Mouse (Mus musculus) small intestine, adult 2 months (tissue): ENCODE measurements around the gene Arhgef3. TPM values are rescaled to one million over a fixed set of nuclear protein-coding genes. Genes with fewer than 3 reads are reported as not detected.

Experiments used
- H3K27ac ChIP-seq: fragments of 200-500 bp; 2 replicates; pipeline ENCODE4 v1.5.1; 2012; ENCODE audit warnings: low read depth, low read length, control low read depth, inconsistent platforms; ENCODE audit not compliant: insufficient read depth
- H3K27me3 ChIP-seq: fragments of 200-500 bp; 2 replicates; pipeline ENCODE4 v1.6.1; 2012; ENCODE audit warnings: mild to moderate bottlenecking, moderate library complexity, low read length, inconsistent platforms; ENCODE audit not compliant: control insufficient read depth, insufficient read depth
- H3K36me3 ChIP-seq: fragments of 200-500 bp; 2 replicates; pipeline ENCODE4 v1.6.1; 2012; ENCODE audit warnings: mild to moderate bottlenecking, low read length, control low read depth, inconsistent platforms; ENCODE audit not compliant: control insufficient read depth, insufficient read depth
- H3K4me1 ChIP-seq: fragments of 200-500 bp; 2 replicates; pipeline ENCODE4 v1.6.1; 2012; ENCODE audit warnings: low read length, inconsistent platforms, mixed read lengths; ENCODE audit not compliant: control insufficient read depth, insufficient read depth, insufficient read length
- H3K4me3 ChIP-seq: fragments of 200-500 bp; 2 replicates; pipeline ENCODE4 v1.5.1; 2012; ENCODE audit warnings: low read depth, mild to moderate bottlenecking, control low read depth, inconsistent platforms, low read length, moderate library complexity
- CTCF ChIP-seq: fragments of 200-500 bp; IDR thresholded peaks from 2 replicates; pipeline ENCODE4 v1.5.1; 2012; ENCODE audit warnings: low read depth, mild to moderate bottlenecking, control low read depth, inconsistent platforms, low read length, moderate library complexity, mixed read lengths; ENCODE audit not compliant: insufficient replicate concordance, insufficient read length; ENCODE audit errors: extremely low read depth
- POLR2A ChIP-seq: fragments of 200-500 bp; IDR thresholded peaks from 2 replicates; pipeline ENCODE4 v1.6.1; 2012; ENCODE audit warnings: low read depth, mild to moderate bottlenecking, control low read depth, inconsistent platforms, low read length, moderate library complexity
- WGBS: fragments of 180-500 bp; shearing (Covaris S2); methylation state at CpG from one replicate; pipeline ENCODE4 v1.1.7; 2018; 5-methylcytosine and 5-hydroxymethylcytosine counted together
- polyA plus RNA-seq: library from polyadenylated mRNA; depleted of rRNA; stranded (reverse); fragments of >200 nt; gene quantifications from 2 replicates; pipeline ENCODE4 v1.2.3, GENCODE M21; 2012

Arhgef3 gene
- polyA plus RNA-seq, 1 experiment, result 7.0 TPM

GRCm38 (mm10) chr14:27178560-27178920 is 63.8 kb downstream of the Arhgef3 start:
- Histone ChIP-seq H3K27ac (no peak overlapping the region), H3K4me3 (no peak overlapping the region), H3K4me1 (peaks cover 16% of the 10 kb centered on the region; the same call in 1 of the 2 replicates), H3K27me3 (no peaks in the 10 kb centered on the region), H3K36me3 (no peaks in the 10 kb centered on the region)
- 49% methylated on average over 8 of the region's 8 CpGs for WGBS
- no peak for TF ChIP-seq CTCF

DNA sequence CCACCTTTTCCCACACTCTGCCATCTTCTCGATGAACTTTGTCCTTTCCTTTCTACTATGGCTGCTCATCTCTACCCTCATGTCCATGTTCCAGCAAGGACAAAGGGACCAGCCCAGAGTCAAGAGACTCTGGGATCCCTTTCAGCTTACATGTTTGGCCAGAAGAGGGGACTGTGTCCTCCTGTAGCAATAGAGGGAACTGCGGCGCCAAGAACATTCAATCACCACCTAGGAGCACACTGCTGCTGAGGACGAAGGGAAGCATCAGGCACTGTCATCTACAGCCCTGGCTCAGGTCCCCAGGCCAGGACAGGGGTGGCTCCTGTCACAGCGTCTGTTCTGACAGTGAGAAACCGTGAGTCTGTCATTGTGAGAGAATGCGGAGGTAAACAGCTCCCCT is 65.1 kb downstream of the Arhgef3 start:
- Histone ChIP-seq H3K4me1 (peaks cover 16% of the 10 kb centered on the region; the same call in 1 of the 2 replicates), H3K27ac (no peak overlapping the region), H3K27me3 (no peaks in the 10 kb centered on the region), H3K4me3 (no peak overlapping the region), H3K36me3 (no peaks in the 10 kb centered on the region)
- no peak for TF ChIP-seq CTCF
- no peak for TF ChIP-seq POLR2A
- 92% methylated on average over 7 of the region's 7 CpGs for WGBS

- TF ChIP-seq CTCF, result no peak
- TF ChIP-seq POLR2A, result no peak
- Histone ChIP-seq H3K36me3 (no peaks in the 10 kb centered on the region), H3K4me3 (no peak overlapping the region), H3K27ac (peak overlapping the region; percentile 12; the same call in 1 of the 2 replicates), H3K4me1 (peaks cover 14% of the 10 kb centered on the region; the same call in 1 of the 2 replicates), H3K27me3 (no peaks in the 10 kb centered on the region)
- 70% methylated on average over 11 of the region's 11 CpGs for WGBS
Measured at GRCm38 (mm10) chr14:27182059-27182458, 67.4 kb downstream of the Arhgef3 start.

DNA sequence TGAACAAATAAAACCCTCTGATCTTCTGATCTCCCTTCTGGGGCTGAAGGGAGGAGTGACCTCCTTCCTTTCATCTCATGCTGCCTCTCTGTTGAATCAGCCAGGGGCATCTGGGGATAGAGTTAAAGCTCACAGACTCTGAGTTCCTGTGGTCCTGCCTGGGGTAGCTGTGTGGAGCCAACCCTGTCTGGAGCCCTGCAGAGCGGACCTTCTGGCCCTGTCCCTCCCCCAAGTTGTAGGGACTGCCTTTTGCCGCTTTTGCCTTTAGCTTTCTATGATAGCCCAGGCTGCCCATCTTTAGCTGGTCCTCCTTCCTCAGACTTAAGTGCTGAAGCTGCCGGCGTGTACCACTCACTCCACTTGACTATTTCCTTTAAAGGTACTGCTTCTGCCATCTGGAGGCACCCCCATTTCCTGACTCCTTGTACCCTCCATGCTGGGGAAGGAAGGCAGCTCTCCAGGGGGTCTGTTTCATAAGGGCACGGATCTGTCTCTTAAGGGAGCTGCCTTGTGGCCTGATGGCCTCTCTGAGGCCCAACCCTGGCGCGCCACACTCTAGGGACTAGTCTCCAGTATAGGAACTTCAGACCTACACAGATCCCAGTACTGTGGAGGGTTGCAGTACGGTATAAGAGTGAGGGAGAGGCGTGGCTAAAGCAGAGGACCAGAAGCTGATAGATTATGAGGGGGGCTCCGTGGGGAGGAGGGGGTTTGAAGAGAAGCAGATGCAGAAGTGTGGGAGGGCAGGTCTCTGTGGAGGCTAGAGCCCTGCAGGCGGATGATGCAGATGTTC is 68.1 kb downstream of the Arhgef3 start:
- no peaks in the 10 kb centered on the region for H3K27me3 ChIP-seq
- H3K27ac ChIP-seq, result 0 out of 2 replicates have a peak overlapping the region, but pooled peaks have one; percentile 12
- no peak overlapping the region for H3K4me3 ChIP-seq
- H3K36me3 ChIP-seq, result no peaks in the 10 kb centered on the region
- peaks cover 14% of the 10 kb centered on the region; the same call in 1 of the 2 replicates for H3K4me1 ChIP-seq
- 66% methylated on average over 11 of the region's 11 CpGs for WGBS
- no peak for TF ChIP-seq POLR2A
- TF ChIP-seq CTCF, result no peak

- Histone ChIP-seq H3K36me3 (no peaks in the 10 kb centered on the region), H3K27me3 (no peaks in the 10 kb centered on the region), H3K27ac (no peak overlapping the region), H3K4me3 (no peak overlapping the region), H3K4me1 (peaks cover 12% of the 10 kb centered on the region; the same call in 1 of the 2 replicates)
- TF ChIP-seq CTCF, result peak; percentile 19; the same call in 1 of the 2 replicates
- TF ChIP-seq POLR2A, result no peak
- WGBS, result 43% methylated on average over 16 of the region's 16 CpGs
Measured at GRCm38 (mm10) chr14:27183501-27184230, 69.0 kb downstream of the Arhgef3 start.

- H3K27ac ChIP-seq, result 0 out of 2 replicates have a peak overlapping the region, but pooled peaks have one; percentile 17
- no peaks in the 10 kb centered on the region for H3K36me3 ChIP-seq
- H3K4me3 ChIP-seq, result no peak overlapping the region
- peaks cover 12% of the 10 kb centered on the region; the same call in 1 of the 2 replicates for H3K4me1 ChIP-seq
- WGBS, result 50% methylated on average over 5 of the region's 5 CpGs
- TF ChIP-seq CTCF, result no peak
- no peak for TF ChIP-seq POLR2A
- no peaks in the 10 kb centered on the region for H3K27me3 ChIP-seq
Measured at GRCm38 (mm10) chr14:27185902-27186301, 71.2 kb downstream of the Arhgef3 start.

GRCm38 (mm10) chr14:27186596-27186995 is 71.9 kb downstream of the Arhgef3 start:
- Histone ChIP-seq H3K4me3 (no peak overlapping the region), H3K36me3 (no peaks in the 10 kb centered on the region), H3K4me1 (peaks cover 12% of the 10 kb centered on the region; the same call in 1 of the 2 replicates), H3K27ac (peak overlapping the region; percentile 14; the same call in 1 of the 2 replicates), H3K27me3 (no peaks in the 10 kb centered on the region)
- 70% methylated on average over 4 of the region's 4 CpGs for WGBS
- no peak for TF ChIP-seq POLR2A
